Mouse (Mus musculus): ENCODE data around the gene C9.

C9 gene

GRCm38 (mm10) chr15:6445135-6445534, at the start of gene C9:
Gene C9, plus strand, starts transcription at chr15:6445327.
- DNase-seq (ENCODE audit: low spot score): no peak

GRCm38 (mm10) chr15:6398211-6398610, 46.9 kb upstream of the C9 start:
- DNase-seq (ENCODE audit: low spot score): no peak

GRCm38 (mm10) chr15:6398881-6399280, 46.2 kb upstream of the C9 start:
- no peak for DNase-seq (ENCODE audit: low spot score)

- no peak for DNase-seq (ENCODE audit: low spot score)
Observed at GRCm38 (mm10) chr15:6400115-6400514, 45.0 kb upstream of the C9 start.

DNA sequence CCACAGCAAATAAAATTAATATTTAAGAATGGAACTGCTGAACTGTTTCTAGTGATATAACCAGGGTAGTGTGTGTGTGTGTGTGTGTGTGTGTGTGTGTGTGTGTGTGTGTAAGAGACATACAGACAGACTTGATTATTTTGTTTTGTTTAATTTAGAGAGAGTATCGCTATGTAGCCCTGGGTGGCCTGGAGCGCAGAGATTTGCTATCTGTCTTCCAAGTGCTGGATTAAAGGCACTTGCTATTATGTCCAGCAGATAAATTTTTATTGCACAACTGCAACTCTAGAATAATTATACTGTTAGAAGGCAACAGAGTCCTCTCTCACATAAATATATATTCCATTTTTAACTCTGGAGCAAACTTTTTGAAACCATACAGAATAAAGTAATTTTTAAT, 42.7 kb upstream of the C9 start:
- DNase-seq (ENCODE audit: low spot score): no peak

DNA sequence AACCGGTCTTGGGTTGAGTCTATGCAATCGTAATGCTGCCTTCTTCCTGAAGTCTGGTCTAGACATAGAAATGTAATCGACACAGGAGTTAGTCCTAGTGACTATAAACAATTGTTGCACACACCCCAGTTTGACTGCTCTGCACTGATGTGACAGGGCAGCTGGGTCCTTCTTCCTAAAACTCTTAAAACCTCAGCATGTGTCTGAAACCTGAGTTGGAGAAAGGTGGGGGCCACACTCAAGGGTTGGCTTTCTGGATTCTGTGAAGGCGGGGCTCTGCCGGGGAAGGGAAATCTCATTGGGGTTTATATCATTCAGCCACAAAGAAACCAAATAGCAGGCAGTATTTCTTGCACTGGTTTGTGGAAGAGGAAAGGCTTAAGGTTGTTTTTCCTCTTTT, 41.0 kb upstream of the C9 start:
- no peak for DNase-seq (ENCODE audit: low spot score)

DNA sequence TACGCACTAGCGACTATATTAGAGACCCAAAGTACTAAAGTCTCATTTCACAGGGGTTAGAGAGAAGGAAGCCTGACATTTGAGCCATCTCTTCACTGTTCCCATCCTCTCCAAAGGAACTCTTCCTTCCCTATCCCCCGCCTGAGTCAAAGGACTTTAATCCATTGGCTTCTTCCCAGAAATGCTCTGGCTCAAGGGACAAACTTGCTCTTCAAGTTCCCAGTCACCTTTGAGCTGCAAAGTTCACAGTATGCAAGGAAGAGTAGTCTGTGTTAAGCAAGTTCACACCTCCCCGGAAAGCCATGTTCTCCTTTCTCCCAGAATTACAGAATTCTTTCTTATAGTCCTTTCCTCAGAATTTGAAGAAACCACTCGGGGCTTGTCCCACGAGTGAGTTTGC, 38.4 kb upstream of the C9 start:
- DNase-seq (ENCODE audit: low spot score): no peak

- DNase-seq (ENCODE audit: low spot score): no peak
Observed at GRCm38 (mm10) chr15:6409031-6409430, 36.1 kb upstream of the C9 start.

GRCm38 (mm10) chr15:6410161-6410560, 35.0 kb upstream of the C9 start:
- DNase-seq (ENCODE audit: low spot score): no peak

DNA sequence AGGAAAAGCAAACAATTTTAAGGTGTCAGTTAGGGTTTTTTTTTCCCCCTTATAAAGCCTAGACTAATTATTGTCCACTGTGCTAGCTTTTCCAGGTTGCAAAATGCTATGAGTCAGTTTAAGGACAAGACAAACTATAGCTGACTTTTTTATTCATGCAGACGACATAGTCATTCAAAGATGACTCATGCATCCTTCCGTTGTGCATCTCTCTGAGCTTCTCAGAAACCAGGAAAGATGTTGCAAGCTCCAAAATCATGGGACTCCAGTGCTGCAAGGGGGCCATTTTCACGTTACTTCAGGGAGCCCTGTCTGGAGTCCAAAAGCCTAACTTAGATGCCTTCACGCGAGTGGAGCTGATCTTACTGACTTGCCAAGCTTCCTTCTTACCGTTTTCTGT, 33.8 kb upstream of the C9 start:
- DNase-seq (ENCODE audit: low spot score): no peak

GRCm38 (mm10) chr15:6415317-6415716, 29.8 kb upstream of the C9 start:
- DNase-seq (ENCODE audit: low spot score): no peak

DNA sequence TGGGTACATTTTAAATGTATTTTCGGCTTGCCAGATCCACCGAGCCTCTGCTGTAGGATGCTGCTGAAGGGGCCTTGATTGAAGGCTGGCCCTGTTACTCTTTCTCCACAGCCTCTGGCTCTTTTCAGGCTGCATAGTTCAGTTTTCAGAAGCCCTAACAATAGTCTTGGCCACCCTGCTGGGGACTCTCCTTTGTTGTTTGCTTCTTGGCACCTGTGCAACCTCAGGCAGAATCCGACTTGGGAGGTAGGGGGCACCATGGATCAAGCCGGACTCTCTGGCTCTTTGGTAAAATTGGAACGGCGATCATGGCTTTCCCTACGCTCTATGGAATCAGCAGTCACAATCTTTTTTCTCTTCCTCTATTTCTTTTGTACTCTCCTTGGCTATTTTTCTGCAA, 13.3 kb upstream of the C9 start:
- no peak for DNase-seq (ENCODE audit: low spot score)

DNA sequence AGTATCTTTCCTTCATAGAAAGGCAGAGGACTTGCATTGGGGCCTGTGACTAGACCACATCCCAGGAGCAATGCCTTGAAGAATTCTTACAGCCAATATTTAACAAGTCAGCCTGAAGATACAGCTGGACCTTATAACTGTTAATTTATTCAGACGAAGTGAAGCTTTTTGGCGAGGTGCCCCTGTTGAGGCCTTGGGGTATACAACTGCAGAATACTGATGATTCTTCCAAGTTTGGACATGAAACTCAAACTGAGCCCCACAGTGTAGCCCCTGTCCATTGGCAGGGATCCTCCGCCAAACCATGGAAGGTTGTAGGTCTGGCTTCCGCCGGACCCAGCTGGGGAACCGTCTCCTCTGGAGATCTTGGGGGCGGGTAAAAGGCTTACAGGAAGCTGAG, 12.7 kb upstream of the C9 start:
- peak; percentile 15 for DNase-seq (ENCODE audit: low spot score)

DNA sequence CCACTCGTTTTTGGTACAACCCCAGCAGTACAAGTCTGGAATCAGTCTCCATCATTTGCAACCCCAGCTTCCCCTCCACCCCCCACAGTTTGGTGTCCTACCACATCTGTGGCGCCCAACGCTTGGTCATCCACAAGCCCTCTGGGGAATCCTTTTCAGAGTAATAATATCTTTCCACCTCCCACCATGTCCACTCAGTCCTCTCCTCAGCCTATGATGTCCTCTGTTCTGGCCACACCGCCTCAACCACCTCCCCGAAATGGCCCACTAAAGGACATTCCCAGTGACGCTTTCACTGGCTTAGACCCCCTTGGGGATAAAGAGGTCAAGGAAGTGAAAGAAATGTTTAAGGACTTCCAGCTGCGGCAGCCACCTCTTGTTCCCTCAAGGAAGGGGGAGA, 9.8 kb upstream of the C9 start:
- no peak for DNase-seq (ENCODE audit: low spot score)

GRCm38 (mm10) chr15:6435773-6436172, 9.4 kb upstream of the C9 start:
- peak; percentile 39 for DNase-seq (ENCODE audit: low spot score)

GRCm38 (mm10) chr15:6438685-6439084, 6.4 kb upstream of the C9 start:
- no peak for DNase-seq (ENCODE audit: low spot score)

- DNase-seq (ENCODE audit: low spot score): no peak
Observed at GRCm38 (mm10) chr15:6444452-6444851, 675 bp upstream of the C9 start.

DNA sequence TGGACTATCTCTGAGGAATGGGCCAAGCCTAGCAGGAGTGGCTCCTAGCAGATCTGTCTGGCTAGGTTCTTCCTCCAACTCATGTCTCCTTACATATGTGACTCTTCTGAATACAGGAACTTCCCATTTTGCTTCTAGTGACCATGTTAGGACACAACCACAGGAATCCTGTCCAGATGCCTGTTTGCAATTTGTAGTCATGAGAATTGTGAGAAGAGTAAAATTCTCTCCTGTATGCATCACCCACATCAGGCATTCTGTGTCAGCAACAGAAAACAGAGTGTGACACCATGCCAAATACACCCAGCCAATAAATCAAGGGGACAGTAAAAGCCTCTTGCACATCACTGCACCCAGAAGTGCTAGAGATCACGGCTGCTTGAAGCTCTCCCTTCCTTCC, 1.1 kb downstream of the C9 start:
- DNase-seq (ENCODE audit: low spot score): no peak

GRCm38 (mm10) chr15:6448892-6449291, 3.8 kb downstream of the C9 start:
- DNase-seq (ENCODE audit: low spot score): no peak

GRCm38 (mm10) chr15:6454461-6454860, 9.3 kb downstream of the C9 start:
- no peak for DNase-seq (ENCODE audit: low spot score)

GRCm38 (mm10) chr15:6461381-6461780, 16.3 kb downstream of the C9 start:
- DNase-seq (ENCODE audit: low spot score): no peak

- no peak for DNase-seq (ENCODE audit: low spot score)
Observed at GRCm38 (mm10) chr15:6463361-6463923, 18.3 kb downstream of the C9 start.

DNA sequence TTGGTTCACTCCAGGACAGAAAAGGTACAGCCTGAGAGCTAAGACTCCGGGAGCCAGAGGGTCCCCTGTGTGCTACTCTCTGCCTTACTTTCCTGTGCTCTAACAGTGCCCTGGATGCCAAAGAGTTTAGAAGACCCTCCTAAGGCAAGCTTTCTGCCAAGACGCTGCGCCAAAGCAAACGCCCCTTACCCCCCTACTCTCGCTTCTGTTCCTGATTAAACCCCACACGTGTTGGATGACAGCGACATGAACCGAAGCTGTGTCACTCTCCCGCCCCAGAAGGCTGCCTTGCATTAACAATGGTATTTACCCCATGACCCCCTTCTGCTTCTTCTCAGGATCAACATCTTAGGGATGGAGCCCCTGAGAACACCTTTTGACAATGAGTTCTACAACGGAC, 21.9 kb downstream of the C9 start:
- DNase-seq (ENCODE audit: low spot score): no peak

- DNase-seq (ENCODE audit: low spot score): no peak
Observed at GRCm38 (mm10) chr15:6468845-6469244, 23.7 kb downstream of the C9 start.

DNA sequence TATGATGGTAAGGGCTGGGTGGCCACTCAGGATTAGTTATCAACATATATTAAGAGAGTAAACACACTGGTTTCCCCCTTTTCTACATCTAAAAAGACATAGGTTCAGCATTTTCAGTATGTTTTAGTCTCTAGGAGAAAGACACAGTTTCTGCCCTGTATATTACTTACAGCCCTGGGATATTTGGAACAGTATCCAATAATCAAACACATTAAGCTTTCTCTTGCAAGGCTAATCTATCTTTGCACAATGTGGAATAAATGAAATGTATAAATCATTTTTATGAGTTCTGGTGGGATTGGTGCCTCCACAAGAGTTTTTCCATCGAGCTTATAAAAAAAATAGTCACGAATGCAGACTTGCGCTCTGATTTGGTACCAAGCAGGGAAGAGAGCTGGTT, 24.3 kb downstream of the C9 start:
- DNase-seq (ENCODE audit: low spot score): no peak
